In the genomic region with DNA sequence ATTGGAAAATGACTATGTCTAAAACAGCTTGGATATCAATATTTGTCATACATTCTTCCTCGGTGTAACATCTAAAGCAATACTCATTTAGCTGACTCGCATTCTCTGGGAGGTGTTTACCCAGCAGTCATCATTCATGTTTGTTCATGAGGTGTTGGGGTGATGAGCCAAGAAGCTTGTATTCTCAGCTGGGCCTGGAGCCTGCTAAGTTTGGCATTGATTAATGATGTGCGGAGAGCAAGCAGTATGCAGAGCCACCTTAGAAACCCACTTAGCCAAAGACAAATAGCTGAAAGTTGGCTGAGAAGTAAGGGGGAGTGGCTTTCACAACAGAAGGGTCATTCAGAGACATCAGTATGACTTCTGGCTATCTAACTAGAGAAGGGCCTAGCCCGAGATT, we compare ENCODE assay signal across 16 mouse cellular contexts.
DNase-seq lines count a peak whose midpoint lies in the region; ATAC-seq and TF ChIP-seq lines count a peak whose summit lies in the region.
"Had no signal": no experiment of that assay in that cellular context is flagged by ENCODE, and none has a peak within 500 bp of the region (broad histone marks: within the 10 kb centered on the region; RNA-seq: fewer than 3 reads in every experiment).

No protein-coding gene starts in this region.

- H3K4me1 ChIP-seq in stomach, embryonic 14.5 days (ENCODE audit: control insufficient read depth, insufficient read depth, low read length), result no peaks in the 10 kb centered on the region
- no peaks in the 10 kb centered on the region for H3K4me1 ChIP-seq in stomach, postnatal 0 days (replicated peaks; ENCODE audit: control insufficient read depth, insufficient read depth)
- peaks cover 15% of the 10 kb centered on the region; the same call in 1 of the 2 replicates for H3K4me1 ChIP-seq in hindbrain, embryonic 13.5 days (replicated peaks)
- H3K4me1 ChIP-seq: embryonic facial prominence, embryonic 12.5 days; limb, embryonic 10.5 days; liver, embryonic 13.5 days had no signal

- TF ChIP-seq EP300 in stomach, postnatal 0 days (optimal IDR thresholded peaks at IDR 0.05), result no peak

- 34% methylated on average over 4 of the region's 4 CpGs for WGBS in stomach, embryonic 14.5 days
- 26% methylated on average over 4 of the region's 4 CpGs for WGBS in stomach, postnatal 0 days
- 64% methylated on average over 4 of the region's 4 CpGs for WGBS in hindbrain, embryonic 13.5 days

- ATAC-seq in stomach, embryonic 14.5 days (ENCODE audit: insufficient number of reproducible peaks, insufficient read depth, low FRiP score, low read depth), result peak; percentile 61; the same call in 1 of the 2 replicates
- ATAC-seq in stomach, postnatal 0 days (ENCODE audit: low FRiP score, low TSS enrichment), result no peak
- peak; percentile 73 for ATAC-seq in hindbrain, embryonic 13.5 days (ENCODE audit: low FRiP score)

- no peaks in the 10 kb centered on the region for H3K27me3 ChIP-seq in stomach, embryonic 14.5 days (ENCODE audit: control insufficient read depth, insufficient read depth, low read length)
- no peaks in the 10 kb centered on the region for H3K27me3 ChIP-seq in stomach, postnatal 0 days (ENCODE audit: control insufficient read depth, insufficient read depth, low read length)
- H3K27me3 ChIP-seq in hindbrain, embryonic 13.5 days, result no peaks in the 10 kb centered on the region
- H3K27me3 ChIP-seq: embryonic facial prominence, embryonic 12.5 days; liver, embryonic 13.5 days; megakaryocyte, embryonic 14.5 days had no signal

- H3K36me3 ChIP-seq in stomach, embryonic 14.5 days (ENCODE audit: control insufficient read depth, insufficient read depth, low read length), result no peaks in the 10 kb centered on the region
- no peaks in the 10 kb centered on the region for H3K36me3 ChIP-seq in stomach, postnatal 0 days (ENCODE audit: control insufficient read depth, insufficient read depth, low read length)
- no peaks in the 10 kb centered on the region for H3K36me3 ChIP-seq in hindbrain, embryonic 13.5 days
- H3K36me3 ChIP-seq: embryonic facial prominence, embryonic 12.5 days; heart, embryonic 10.5 days; limb, embryonic 10.5 days; liver, embryonic 13.5 days had no signal

- H3K4me2 ChIP-seq in stomach, embryonic 14.5 days (replicated peaks; ENCODE audit: low read depth, low read length), result no peak overlapping the region
- no peak overlapping the region for H3K4me2 ChIP-seq in stomach, postnatal 0 days (replicated peaks; ENCODE audit: low read depth)
- H3K4me2 ChIP-seq in hindbrain, embryonic 13.5 days, result no peak overlapping the region
- H3K4me2 ChIP-seq: embryonic facial prominence, embryonic 12.5 days; liver, embryonic 13.5 days had no signal

- no peaks in the 10 kb centered on the region for H3K9me3 ChIP-seq in stomach, embryonic 14.5 days (ENCODE audit: control insufficient read depth, low read depth, low read length)
- no peaks in the 10 kb centered on the region for H3K9me3 ChIP-seq in stomach, postnatal 0 days (ENCODE audit: control insufficient read depth, low read length)
- no peaks in the 10 kb centered on the region for H3K9me3 ChIP-seq in hindbrain, embryonic 13.5 days
- H3K9me3 ChIP-seq: embryonic facial prominence, embryonic 12.5 days; heart, embryonic 10.5 days; limb, embryonic 10.5 days; liver, embryonic 13.5 days had no signal

- H3K4me3 ChIP-seq in stomach, embryonic 14.5 days (ENCODE audit: low read depth, low read length), result no peak overlapping the region
- H3K4me3 ChIP-seq in stomach, postnatal 0 days (ENCODE audit: low read depth, low read length), result no peak overlapping the region
- no peak overlapping the region for H3K4me3 ChIP-seq in hindbrain, embryonic 13.5 days
- H3K4me3 ChIP-seq: embryonic facial prominence, embryonic 12.5 days; heart, embryonic 10.5 days; limb, embryonic 10.5 days; liver, embryonic 13.5 days; megakaryocyte, embryonic 14.5 days had no signal

- DNase-seq in stomach, postnatal 0 days (ENCODE audit: low spot score), result no peak
- peak; percentile 38 for DNase-seq in lung, postnatal 14 days
- no peak for DNase-seq in natural killer cell, adult 2 months (ENCODE audit: low spot score in 2 of 2)
- no peak for DNase-seq in testis, postnatal 14 days (ENCODE audit: low spot score)
- DNase-seq in heart, postnatal 4 days, result no peak
- DNase-seq: adrenal gland, postnatal 36 days; cerebellum, adult 9-11 months; gastrocnemius, postnatal 10 days; kidney, adult 11 months; liver, embryonic 13.5 days had no signal

- H3K9ac ChIP-seq in stomach, embryonic 14.5 days (replicated peaks; ENCODE audit: low read depth, low read length), result no peak overlapping the region
- no peak overlapping the region for H3K9ac ChIP-seq in stomach, postnatal 0 days (ENCODE audit: low read length)
- H3K9ac ChIP-seq in hindbrain, embryonic 13.5 days, result no peak overlapping the region
- H3K9ac ChIP-seq: embryonic facial prominence, embryonic 12.5 days; liver, embryonic 13.5 days had no signal

- no peak overlapping the region for H3K27ac ChIP-seq in stomach, embryonic 14.5 days (ENCODE audit: low read length)
- H3K27ac ChIP-seq in stomach, postnatal 0 days (replicated peaks), result no peak overlapping the region
- no peak overlapping the region for H3K27ac ChIP-seq in hindbrain, embryonic 13.5 days
- H3K27ac ChIP-seq: embryonic facial prominence, embryonic 12.5 days; heart, embryonic 10.5 days; limb, embryonic 10.5 days; liver, embryonic 13.5 days had no signal

- no peak for TF ChIP-seq CTCF in stomach, postnatal 0 days (IDR thresholded peaks at IDR 0.05; ENCODE audit: low read depth)
